Mouse (Mus musculus): ENCODE results near the gene Gm21800. TPM values are rescaled to one million over a fixed set of nuclear protein-coding genes. Genes with fewer than 3 reads are reported as not detected.

Gene Gm21800
- polyA plus RNA-seq (2014; fragmentation: Illumina TruSeq; extraction: RNeasy Lipid Tissue Mini Kit (QIAGEN cat#74804); ENCODE audit: low read depth, low replicate concordance), result not detected

DNA sequence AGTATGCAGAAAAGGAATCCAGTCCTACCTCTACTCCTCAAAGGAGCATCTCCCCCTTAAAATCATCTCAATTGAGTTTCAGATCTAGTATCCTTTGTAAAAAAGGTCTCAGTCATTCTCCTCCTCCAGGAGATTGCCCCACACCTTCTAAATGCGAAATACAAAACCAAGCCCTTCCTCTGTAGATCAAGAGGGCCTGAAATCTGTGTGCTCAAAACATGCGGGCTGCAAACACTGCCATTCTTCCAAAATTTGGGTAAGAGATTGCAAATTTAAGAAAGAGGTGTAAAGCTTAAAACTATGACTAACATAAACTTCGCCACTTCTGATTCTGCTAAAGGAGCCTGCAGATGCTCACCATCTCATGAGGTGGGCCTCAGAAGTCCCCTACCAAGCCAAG is at the start of gene Gm21800:
Gene Gm21800 (plus strand): TSS at position 301 of the 400 bp plus-strand sequence.

Measured in heart, adult 10 weeks (tissue).